Mouse (Mus musculus) lung, adult 10 weeks (tissue): ENCODE data around the gene Olfr791. TPM values are rescaled to one million over a fixed set of nuclear protein-coding genes. Genes with fewer than 3 reads are reported as not detected.

Source experiments
- polyA plus RNA-seq: library from polyadenylated mRNA; stranded (reverse); fragments of 350-450 nt; fragmentation: Illumina TruSeq; extraction: RNeasy Lipid Tissue Mini Kit (QIAGEN cat#74804); gene quantifications from one replicate; pipeline ENCODE4 v1.2.3, GENCODE M21; 2014; ENCODE audit warnings: low read depth, low replicate concordance; ENCODE audit not compliant: insufficient read depth

Olfr791 gene
- polyA plus RNA-seq = not detected

DNA sequence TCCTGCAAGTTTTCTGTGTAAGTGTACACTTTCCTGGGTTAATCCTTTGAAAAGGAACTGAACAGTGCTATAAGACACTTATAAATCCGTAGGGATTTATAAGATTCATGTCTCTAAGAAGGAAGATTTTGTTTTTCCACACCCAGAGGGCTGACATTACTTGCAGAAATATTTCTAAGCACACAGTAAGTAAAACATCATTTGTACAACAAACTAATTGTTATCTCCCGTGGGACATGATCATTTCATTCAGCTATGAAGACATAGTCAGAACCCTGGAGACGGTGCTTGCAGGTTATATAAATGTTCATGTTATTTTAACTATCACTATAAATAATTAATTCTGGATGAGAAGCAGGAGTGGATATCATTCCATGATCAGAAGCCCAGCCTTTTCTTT is at the start of gene Olfr791:
Gene Olfr791 (plus strand): TSS at position 301 of the 400 bp plus-strand sequence.

DNA sequence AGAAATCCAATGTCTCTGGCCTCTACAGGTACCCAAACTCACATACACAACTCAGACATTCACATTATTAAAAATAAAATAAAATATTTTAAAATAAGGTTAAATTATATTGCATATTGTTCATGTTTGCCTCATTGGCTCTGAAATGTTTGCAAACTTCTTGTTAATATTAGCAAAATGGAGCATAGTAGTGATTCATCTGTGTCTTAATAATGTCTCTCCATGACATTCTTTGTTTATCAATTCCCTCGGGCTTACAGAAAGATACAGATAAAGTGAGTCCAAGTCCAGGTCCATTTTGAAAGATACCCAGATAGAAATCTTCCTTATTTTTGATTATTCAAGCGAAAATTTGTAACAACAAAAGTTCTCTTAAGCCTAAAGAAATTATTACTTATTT is 37.1 kb upstream of the Olfr791 start, which contains the start of gene Olfr789:
Gene Olfr789 (plus strand): TSS at position 301 of the 400 bp plus-strand sequence.

DNA sequence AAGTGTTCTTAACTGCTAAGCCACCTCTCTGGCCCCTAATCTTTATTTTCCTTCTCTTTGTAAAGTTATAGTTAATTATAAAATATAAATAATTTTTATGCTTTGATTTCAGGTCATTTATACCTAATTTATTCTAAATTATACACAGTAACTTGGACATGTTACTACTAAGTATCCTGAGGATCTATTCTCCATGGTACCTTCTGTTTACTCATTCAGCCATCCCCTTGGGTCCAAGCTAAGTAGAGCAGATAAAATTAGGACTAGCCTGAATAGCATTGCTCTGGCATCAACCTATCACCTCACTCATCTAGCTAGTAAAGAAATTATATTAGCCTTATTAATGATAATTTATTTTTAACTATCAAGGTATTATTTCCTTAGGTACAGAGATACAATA is 23.4 kb upstream of the Olfr791 start, which contains the start of gene Olfr790:
Gene Olfr790 (plus strand): TSS at position 301 of the 400 bp plus-strand sequence.

GRCm38 (mm10) chr10:129538862-129539261 is 17.3 kb downstream of the Olfr791 start, which contains the start of gene Olfr792:
Gene Olfr792 (plus strand): TSS chr10:129539162.

DNA sequence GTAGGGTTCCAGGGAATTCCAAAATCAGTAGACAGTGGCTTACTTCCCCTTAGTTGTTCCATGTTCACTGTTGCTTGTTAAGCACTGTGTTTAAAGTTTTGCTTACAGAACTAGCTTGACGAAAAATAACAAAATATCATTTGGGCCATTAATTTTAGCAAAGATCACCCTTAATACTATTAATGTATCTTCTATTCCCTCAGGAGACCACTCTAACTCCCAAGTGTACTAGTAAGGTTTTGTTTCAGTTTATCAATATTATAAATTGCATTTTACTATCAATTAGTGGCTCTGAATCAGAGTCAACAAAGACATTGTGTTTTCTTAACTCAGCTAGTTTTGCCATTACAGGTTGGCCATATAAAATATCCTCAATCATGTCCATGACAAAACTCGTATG is 45.8 kb downstream of the Olfr791 start, which contains the start of gene Olfr794:
Gene Olfr794 (plus strand): TSS at position 301 of the 400 bp plus-strand sequence.

Other genes starting within 250 kb of the Olfr791 start
- gene Olfr780, start 203.7 kb upstream of the Olfr791 start, polyA plus RNA-seq = not detected
- not detected for gene Olfr781, start 192.9 kb upstream of the Olfr791 start, polyA plus RNA-seq
- gene Olfr782, start 172.9 kb upstream of the Olfr791 start, polyA plus RNA-seq = not detected
- gene Olfr784, start 137.7 kb upstream of the Olfr791 start, polyA plus RNA-seq = not detected
- not detected for gene Olfr785, start 116.4 kb upstream of the Olfr791 start, polyA plus RNA-seq
- gene Olfr786, start 94.5 kb upstream of the Olfr791 start, polyA plus RNA-seq = not detected
- gene Olfr787, start 59.9 kb upstream of the Olfr791 start, polyA plus RNA-seq = not detected
- not detected for gene Olfr788, start 50.8 kb upstream of the Olfr791 start, polyA plus RNA-seq
- not detected for gene Olfr789, start 37.0 kb upstream of the Olfr791 start, polyA plus RNA-seq
- gene Olfr790, start 23.3 kb upstream of the Olfr791 start, polyA plus RNA-seq = not detected
- not detected for gene Olfr792, start 17.4 kb downstream of the Olfr791 start, polyA plus RNA-seq
- not detected for gene Olfr794, start 45.9 kb downstream of the Olfr791 start, polyA plus RNA-seq
- gene Olfr796, start 90.8 kb downstream of the Olfr791 start, polyA plus RNA-seq = not detected
- not detected for gene Olfr798, start 106.1 kb downstream of the Olfr791 start, polyA plus RNA-seq
- not detected for gene Olfr799, start 115.7 kb downstream of the Olfr791 start, polyA plus RNA-seq
- gene Olfr800, start 135.9 kb downstream of the Olfr791 start, polyA plus RNA-seq = not detected
- gene Olfr801, start 152.1 kb downstream of the Olfr791 start, polyA plus RNA-seq = not detected
- not detected for gene Olfr802, start 166.4 kb downstream of the Olfr791 start, polyA plus RNA-seq
- gene Olfr803, start 172.5 kb downstream of the Olfr791 start, polyA plus RNA-seq = not detected
- gene Olfr804, start 181.4 kb downstream of the Olfr791 start, polyA plus RNA-seq = not detected
- not detected for gene Olfr805, start 207.6 kb downstream of the Olfr791 start, polyA plus RNA-seq
- gene Olfr806, start 220.1 kb downstream of the Olfr791 start, polyA plus RNA-seq = not detected
- not detected for gene Olfr807, start 236.0 kb downstream of the Olfr791 start, polyA plus RNA-seq
- not detected for gene Olfr808, start 243.7 kb downstream of the Olfr791 start, polyA plus RNA-seq